Mouse (Mus musculus) E14TG2a.4 (cell line): Measurements from ENCODE around the gene Alpi.

Experiments used
- CTCF ChIP-seq: conservative IDR thresholded peaks from 2 replicates; pipeline ENCODE4 v1.5.1; 2014; ENCODE audit warnings: low read length
- NANOG ChIP-seq: IDR thresholded peaks from 2 replicates; pipeline ENCODE4 v1.6.1; 2014; ENCODE audit warnings: borderline replicate concordance, low read length, mixed read lengths
- POU5F1 ChIP-seq: IDR thresholded peaks from 2 replicates; pipeline ENCODE4 v1.6.1; 2014; ENCODE audit warnings: low read length, borderline replicate concordance

GRCm38 (mm10) chr1:87089828-87090227, 11.6 kb downstream of the Alpi start, which contains the start of gene Alppl2:
- TF ChIP-seq CTCF (no peak), NANOG (no peak), POU5F1 (no peak)
